Comparison of ENCODE assay signal across 8 mouse cellular contexts in genomic region chr7:67145748-67146147, GRCm38 (mm10).
DNase-seq lines count a peak whose midpoint lies in the region; ATAC-seq and TF ChIP-seq lines count a peak whose summit lies in the region.

No protein-coding gene starts in this region.

- DNase-seq in adrenal gland, adult 2 months, result peak; percentile 60
- no peak for DNase-seq in adrenal gland, postnatal 4 days (ENCODE audit: low spot score in 2 of 2)
- peak; percentile 9 to 24 for DNase-seq in left cerebral cortex, postnatal 14 days (ENCODE audit: low spot score in 2 of 2)
- no peak for DNase-seq in left cerebral cortex, postnatal 36 days (ENCODE audit: low spot score in 2 of 2)
- DNase-seq in brain, embryonic 14.5 days (ENCODE audit: low read depth), result peak; percentile 60
- peak; percentile 16 for DNase-seq in lung, postnatal 14 days
- DNase-seq in cerebellum, adult 9-10 months, result no peak

- no peak for TF ChIP-seq POLR2A in brain, embryonic 14.5 days (IDR thresholded peaks at IDR 0.05; ENCODE audit: borderline replicate concordance, extremely low read depth, insufficient read depth, insufficient read length, poor library complexity, severe bottlenecking)

- no peak for TF ChIP-seq CTCF in brain, embryonic 14.5 days (IDR thresholded peaks at IDR 0.05; ENCODE audit: borderline replicate concordance, extremely low read depth, insufficient read depth, insufficient read length)

- intact Hi-C loops in left cerebral cortex, postnatal 14 days (cut with DNase I), result no loop called here
- intact Hi-C loops in left cerebral cortex, postnatal 36 days (cut with DNase I), result no loop called here

- no peak for ATAC-seq in megakaryocyte, adult 5-6 weeks (ENCODE audit: poor library complexity, severe bottlenecking)

Comparison
In these comparisons a context has a peak if more than half of its experiments do, and no peak if none do; other contexts are left out.
1. DNase-seq: peak in adrenal gland, adult 2 months (single experiment), left cerebral cortex, postnatal 14 days (2 of 2), brain, embryonic 14.5 days (single experiment) and lung, postnatal 14 days (single experiment); none in adrenal gland, postnatal 4 days (0 of 2), left cerebral cortex, postnatal 36 days (0 of 2) and cerebellum, adult 9-10 months (single experiment).